Mouse (Mus musculus): Measurements from ENCODE around the gene B3gnt3.
"Not testable (repeated sequence)": the region's sequence is repeated elsewhere in the genome, so short reads cannot be mapped to it uniquely, and the experiment has no call there.

Gene B3gnt3

GRCm38 (mm10) chr8:71709800-71710446 is 8.3 kb upstream of the B3gnt3 start:
- DNase-seq = peak; percentile 81 to 92

DNA sequence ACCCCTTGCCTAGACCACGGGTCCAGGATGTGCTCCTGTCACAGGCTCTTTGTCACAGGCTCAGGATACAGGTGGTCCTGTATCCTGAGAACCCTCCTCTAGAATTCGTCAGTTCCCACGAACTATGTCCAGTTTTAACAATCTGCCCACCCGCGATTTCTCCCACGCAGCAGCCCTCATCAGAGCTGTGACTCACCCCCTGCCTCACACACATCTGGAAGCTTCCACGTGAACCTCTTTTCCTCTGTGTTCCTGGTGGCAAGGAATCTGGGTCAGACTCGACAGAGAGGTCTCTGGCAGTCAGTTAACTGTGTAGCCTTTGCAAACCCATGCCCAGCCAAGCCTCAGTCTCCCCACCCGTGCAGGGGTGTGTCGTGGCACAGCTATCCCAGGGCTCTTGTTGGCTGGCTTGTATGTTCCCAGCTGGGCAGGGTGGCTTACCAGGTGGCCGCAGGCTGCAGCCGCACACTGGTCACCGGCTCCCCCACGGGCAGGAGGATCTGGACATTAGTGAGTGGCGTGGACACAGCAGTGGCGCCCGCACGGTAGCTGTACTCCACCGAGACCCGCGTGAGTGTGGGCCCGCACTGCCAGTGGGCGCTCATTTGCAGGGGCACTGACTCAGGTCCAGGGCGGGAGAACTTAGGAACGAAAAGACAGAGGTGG is 7.7 kb upstream of the B3gnt3 start:
- DNase-seq = no peak

DNA sequence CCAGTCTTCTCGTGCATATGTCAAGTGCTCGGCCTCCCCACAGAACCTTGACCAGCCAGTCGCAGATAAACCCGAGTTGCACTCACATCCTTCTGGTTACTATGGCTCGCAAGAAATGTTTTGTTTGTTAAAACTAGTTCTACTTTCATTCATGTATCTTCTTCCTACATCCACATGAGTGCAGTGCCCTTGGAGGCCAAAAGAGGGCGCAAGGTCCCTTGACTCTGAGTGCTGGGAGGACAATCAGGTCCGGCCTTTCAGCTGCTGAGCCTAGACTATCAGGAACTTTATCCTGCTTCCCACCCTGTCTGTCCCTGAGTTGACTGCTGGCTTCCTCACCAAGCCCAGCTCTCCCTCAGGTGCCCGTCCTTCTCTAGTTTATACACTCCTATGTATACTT is 6.3 kb upstream of the B3gnt3 start:
- DNase-seq = peak in 1 of 2 experiments; percentile 71

- not testable (repeated sequence) for DNase-seq
These were observed 1.8 kb upstream of the B3gnt3 start for GRCm38 (mm10) chr8:71703400-71703799.

GRCm38 (mm10) chr8:71702923-71703322 is 1.3 kb upstream of the B3gnt3 start:
- DNase-seq = no peak

GRCm38 (mm10) chr8:71702087-71702432 is 471 bp upstream of the B3gnt3 start:
- DNase-seq = no peak

- DNase-seq = peak; percentile 58 to 66
These were observed 908 bp downstream of the B3gnt3 start for GRCm38 (mm10) chr8:71700493-71701269.

- not testable (repeated sequence) for DNase-seq
These were observed 6.1 kb downstream of the B3gnt3 start for GRCm38 (mm10) chr8:71695456-71695855.

GRCm38 (mm10) chr8:71693166-71694041 is 8.2 kb downstream of the B3gnt3 start:
- DNase-seq = no peak

DNA sequence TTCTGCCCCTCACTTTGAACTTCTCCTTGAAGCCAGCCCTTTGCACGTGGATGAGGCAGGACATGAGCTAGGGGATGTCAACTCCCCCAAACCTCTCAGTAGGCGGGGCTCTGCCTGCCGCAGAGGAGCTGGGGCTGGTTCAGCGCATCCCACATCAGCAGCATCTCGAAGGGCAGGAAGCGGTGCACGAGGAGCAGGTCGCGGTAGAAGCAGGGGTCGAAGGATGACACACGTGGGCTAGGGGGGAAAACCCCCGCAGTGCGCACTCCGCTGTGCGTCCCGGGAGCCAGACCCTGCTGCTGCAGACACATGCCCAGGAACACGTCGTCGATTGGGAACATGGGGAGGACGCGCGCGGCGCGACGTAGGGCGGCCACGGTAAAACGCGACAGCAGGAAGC is 9.1 kb downstream of the B3gnt3 start:
- DNase-seq = no peak

- DNase-seq = no peak
These were observed 12.6 kb downstream of the B3gnt3 start, which contains the start of gene Insl3 for GRCm38 (mm10) chr8:71689028-71689427. Insl3 (plus strand) TSS chr8:71689214.

DNA sequence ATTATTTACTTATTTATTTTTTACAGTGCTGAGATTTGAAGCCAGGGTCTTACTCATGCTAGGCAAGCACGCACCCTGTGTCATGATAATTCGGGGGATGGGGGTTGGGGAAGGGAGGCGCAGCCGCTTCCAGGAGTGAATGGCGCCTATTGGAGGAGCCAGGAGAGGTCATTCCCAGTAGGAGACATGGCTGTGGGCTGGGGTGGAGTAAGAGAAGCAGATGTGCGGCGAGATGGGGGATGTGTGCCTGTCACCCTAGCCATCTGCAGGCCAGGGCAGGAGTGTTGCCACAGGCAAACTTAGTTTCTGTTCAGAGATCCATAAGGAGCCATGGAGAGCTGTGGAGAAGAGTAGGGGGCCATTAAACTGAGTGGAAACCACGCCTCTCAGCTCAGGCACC is 14.0 kb downstream of the B3gnt3 start:
- DNase-seq = no peak

GRCm38 (mm10) chr8:71686143-71686734 is 15.3 kb downstream of the B3gnt3 start:
- DNase-seq = no peak

- DNase-seq = no peak
These were observed 16.0 kb downstream of the B3gnt3 start for GRCm38 (mm10) chr8:71685573-71685972.

GRCm38 (mm10) chr8:71684701-71685100 is 16.9 kb downstream of the B3gnt3 start:
- DNase-seq = no peak

DNA sequence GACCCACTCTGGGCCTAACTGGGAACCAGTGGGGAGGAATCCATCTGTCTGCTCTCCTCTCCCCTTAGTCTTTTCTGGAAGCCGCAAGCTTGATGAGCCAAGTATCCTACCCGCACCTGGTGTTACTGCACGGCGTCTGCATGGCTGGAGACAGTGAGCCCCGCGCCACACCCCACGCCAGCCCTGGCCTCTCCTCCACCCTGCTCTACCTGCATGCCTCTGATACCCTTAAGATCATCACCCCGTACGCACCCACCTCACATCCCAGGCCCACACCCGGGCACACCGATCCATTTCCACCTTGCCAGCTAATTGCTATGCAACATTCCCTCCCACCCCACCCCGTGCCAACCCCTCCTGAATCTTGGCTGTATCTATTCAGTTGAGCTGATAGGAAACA is 18.8 kb downstream of the B3gnt3 start:
- no peak for DNase-seq

DNA sequence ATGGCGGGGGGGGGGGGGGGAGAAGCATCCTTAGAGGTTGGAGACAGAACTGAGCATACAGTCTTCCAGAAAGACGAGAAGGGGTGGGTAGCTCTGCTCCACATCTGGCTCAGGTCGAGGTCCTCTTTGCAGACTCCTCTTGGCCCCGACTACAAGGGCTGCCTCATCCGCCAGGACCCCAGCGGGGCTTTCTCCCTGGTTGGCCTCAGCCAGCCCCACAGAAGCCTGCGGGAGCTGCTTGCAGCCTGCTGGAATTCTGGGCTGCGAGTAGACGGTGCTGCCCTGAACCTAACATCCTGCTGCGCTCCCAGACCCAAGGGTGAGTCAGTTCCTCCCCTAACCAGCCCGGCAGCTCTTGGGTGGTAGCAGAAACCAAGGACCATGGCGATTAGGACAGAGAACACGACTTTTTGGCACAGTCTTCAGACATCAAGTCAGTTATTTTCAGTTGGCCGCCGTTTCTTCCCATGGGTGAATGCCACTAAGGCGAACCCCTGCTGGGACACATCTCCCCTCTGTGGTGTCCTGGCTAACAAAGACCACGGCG is 20.1 kb downstream of the B3gnt3 start:
- DNase-seq = no peak

DNA sequence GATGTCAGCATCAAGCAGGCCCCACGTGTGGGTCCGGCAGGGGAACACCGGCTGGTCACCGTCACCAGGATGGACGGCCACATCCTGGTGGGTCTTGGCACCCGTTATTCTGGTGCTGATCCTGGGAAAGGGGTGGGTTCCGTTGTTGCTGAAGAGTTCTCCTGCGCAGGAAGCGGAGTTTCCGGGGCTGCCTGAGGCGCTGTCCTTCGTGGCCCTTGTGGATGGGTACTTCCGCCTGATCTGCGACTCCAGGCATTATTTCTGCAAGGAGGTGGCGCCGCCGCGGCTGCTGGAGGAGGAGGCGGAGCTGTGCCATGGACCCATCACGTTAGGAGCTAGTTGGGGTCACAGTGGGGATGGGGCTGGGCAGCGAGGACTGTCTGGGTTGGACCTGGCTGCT is 21.1 kb downstream of the B3gnt3 start:
- DNase-seq = peak; percentile 60 to 68

DNA sequence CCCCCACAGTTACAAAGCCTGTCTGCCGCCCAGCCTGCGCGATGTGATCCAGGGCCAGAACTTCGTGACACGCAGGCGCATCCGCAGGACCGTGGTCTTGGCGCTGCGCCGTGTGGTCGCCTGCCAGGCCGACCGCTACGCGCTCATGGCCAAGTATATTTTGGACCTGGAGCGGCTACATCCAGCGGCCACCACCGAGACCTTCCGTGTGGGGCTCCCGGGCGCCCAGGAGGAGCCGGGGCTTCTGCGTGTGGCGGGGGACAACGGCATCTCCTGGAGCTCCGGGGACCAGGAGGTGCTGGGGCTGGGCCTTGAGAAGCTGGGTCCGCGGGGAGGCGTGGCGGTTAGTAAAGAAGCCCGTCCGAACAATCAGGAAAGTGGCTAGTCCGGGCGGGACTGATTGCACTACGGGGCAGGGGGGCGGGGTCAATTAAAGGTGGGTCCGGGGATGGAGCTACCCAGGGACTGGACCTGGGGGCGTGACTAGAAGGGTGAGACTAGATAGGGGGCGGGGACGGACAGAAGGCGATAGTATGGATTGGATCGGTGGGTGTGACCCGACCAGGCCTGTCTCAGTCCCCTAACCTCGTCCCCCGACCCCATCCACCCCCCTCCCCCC is 21.9 kb downstream of the B3gnt3 start:
- peak in 1 of 2 experiments; percentile 45 for DNase-seq

GRCm38 (mm10) chr8:71679116-71679515 is 22.5 kb downstream of the B3gnt3 start:
- no peak for DNase-seq

GRCm38 (mm10) chr8:71678216-71678615 is 23.4 kb downstream of the B3gnt3 start:
- no peak for DNase-seq

DNA sequence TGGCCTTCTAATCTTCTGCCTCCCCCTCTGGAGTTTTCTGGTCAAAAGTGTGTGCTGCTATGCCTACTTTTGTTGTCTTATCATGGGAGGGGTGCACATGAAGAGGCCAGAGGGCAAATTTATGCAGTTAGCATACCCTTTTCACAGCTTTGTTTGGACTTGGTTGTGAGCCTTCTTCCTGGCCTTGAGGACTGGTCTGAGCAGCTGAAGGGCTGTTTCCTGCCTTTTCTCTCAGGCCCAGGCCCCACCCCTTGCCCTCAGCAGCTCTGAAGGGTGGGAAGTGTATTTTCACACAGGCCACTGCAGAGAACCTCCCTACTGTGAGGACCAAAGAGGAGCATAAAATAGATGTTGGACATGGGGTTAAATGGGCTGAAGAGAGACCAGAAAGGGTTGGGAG is 24.0 kb downstream of the B3gnt3 start:
- DNase-seq = peak; percentile 50 to 70

Data from kidney, postnatal 36 days (tissue).